Mouse (Mus musculus) olfactory bulb, adult 2 months (tissue): ENCODE measurements around the gene Adgrf3.

Experiments
- CTCF ChIP-seq: fragments of 200-500 bp; IDR thresholded peaks from 2 replicates; pipeline ENCODE4 v1.5.1; 2012; ENCODE audit warnings: low read depth, mild to moderate bottlenecking, low read length, moderate library complexity; ENCODE audit not compliant: insufficient read depth
- POLR2A ChIP-seq: fragments of 200-500 bp; IDR thresholded peaks from 2 replicates; pipeline ENCODE4 v1.6.1; 2012; ENCODE audit warnings: mild to moderate bottlenecking, low read depth, low read length, moderate library complexity; ENCODE audit not compliant: insufficient read depth

GRCm38 (mm10) chr5:30205493-30205892 lies at the start of gene Adgrf3:
- no peak for TF ChIP-seq CTCF
- no peak for TF ChIP-seq POLR2A
